Comparison of ENCODE assay signal across 8 mouse cellular contexts in the genomic region with DNA sequence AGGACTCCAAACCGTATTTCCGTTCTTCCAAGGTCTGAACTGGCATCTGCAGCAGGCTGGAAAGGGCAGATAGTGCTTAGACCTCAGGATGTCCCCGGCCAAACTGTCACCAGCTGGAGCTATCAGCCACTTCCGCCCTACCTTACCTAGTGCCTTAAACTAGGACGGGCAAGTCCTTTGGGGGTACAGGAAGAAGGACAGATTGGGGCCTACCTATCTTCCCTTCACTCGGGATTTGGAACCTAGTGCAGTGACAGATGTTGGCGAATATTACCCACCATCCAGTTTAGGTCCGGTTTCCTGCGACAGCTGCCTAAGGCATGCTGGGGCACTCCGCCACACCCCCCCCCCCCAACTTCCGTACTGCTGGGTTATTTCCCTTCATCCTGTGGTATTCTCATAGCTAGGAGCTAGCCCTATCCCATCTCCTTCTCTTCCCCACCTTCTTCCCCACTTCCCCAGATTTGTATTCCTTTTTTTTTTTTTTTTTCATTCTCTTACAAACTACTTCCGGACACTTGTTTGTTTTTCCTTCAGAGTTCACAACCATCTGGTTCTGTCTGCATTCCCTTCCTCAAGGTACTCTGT. TPM values are rescaled to one million over a fixed set of nuclear protein-coding genes. Genes with fewer than 3 reads are reported as not detected.
DNase-seq lines count a peak whose midpoint lies in the region; ATAC-seq lines count a peak whose summit lies in the region.

TSS of gene Efcab8 (plus strand) at position 538 of the 588 bp plus-strand sequence.

- H3K4me1 ChIP-seq in kidney, embryonic 15.5 days: peaks cover 13% of the 10 kb centered on the region
- 0 out of 2 replicates have a peak, but pooled peaks cover 10% of the 10 kb centered on the region for H3K4me1 ChIP-seq in embryonic facial prominence, embryonic 15.5 days
- peaks cover 3% of the 10 kb centered on the region; the same call in 1 of the 2 replicates for H3K4me1 ChIP-seq in intestine, embryonic 16.5 days (ENCODE audit: control insufficient read depth, insufficient read depth, low read length)
- H3K4me1 ChIP-seq in midbrain, embryonic 15.5 days: peaks cover 6% of the 10 kb centered on the region

- 0 out of 2 replicates have a peak within 1 kb of the TSS, but pooled peaks have one; percentile 21 for H3K9ac ChIP-seq in kidney, embryonic 15.5 days
- H3K9ac ChIP-seq in embryonic facial prominence, embryonic 15.5 days: no peak within 1 kb of the TSS
- H3K9ac ChIP-seq in intestine, embryonic 16.5 days (ENCODE audit: low read depth, low read length): peak within 1 kb of the TSS; percentile 5
- no peak within 1 kb of the TSS for H3K9ac ChIP-seq in midbrain, embryonic 15.5 days

- WGBS in kidney, embryonic 15.5 days: 50% methylated on average over 12 of the region's 12 CpGs
- 47% methylated on average over 12 of the region's 12 CpGs for WGBS in embryonic facial prominence, embryonic 15.5 days
- 33% methylated on average over 12 of the region's 12 CpGs for WGBS in intestine, embryonic 16.5 days
- 50% methylated on average over 12 of the region's 12 CpGs for WGBS in midbrain, embryonic 15.5 days

- peak within 1 kb of the TSS; percentile 43 for H3K4me3 ChIP-seq in kidney, embryonic 15.5 days (replicated peaks)
- peak within 1 kb of the TSS; percentile 35 for H3K4me3 ChIP-seq in embryonic facial prominence, embryonic 15.5 days (replicated peaks)
- H3K4me3 ChIP-seq in intestine, embryonic 16.5 days (ENCODE audit: low read length): peak within 1 kb of the TSS; percentile 32
- peak within 1 kb of the TSS; percentile 29 for H3K4me3 ChIP-seq in midbrain, embryonic 15.5 days

- no peak for DNase-seq in kidney, adult 18-20 months
- DNase-seq in thymus, postnatal 4 days: peak; percentile 61
- no peak for DNase-seq in right cerebral cortex, postnatal 36 days (ENCODE audit: low spot score in 2 of 2)
- DNase-seq in cerebellum, postnatal 4 days (ENCODE audit: low spot score in 2 of 2): no peak

- H3K4me2 ChIP-seq in kidney, embryonic 15.5 days: peak within 1 kb of the TSS; percentile 79
- peak within 1 kb of the TSS; percentile 74 for H3K4me2 ChIP-seq in embryonic facial prominence, embryonic 15.5 days (replicated peaks)
- H3K4me2 ChIP-seq in intestine, embryonic 16.5 days (ENCODE audit: low read depth, low read length): peak within 1 kb of the TSS; percentile 62
- peak within 1 kb of the TSS; percentile 54 for H3K4me2 ChIP-seq in midbrain, embryonic 15.5 days

- H3K9me3 ChIP-seq in kidney, embryonic 15.5 days (replicated peaks): no peaks in the 10 kb centered on the region
- no peaks in the 10 kb centered on the region for H3K9me3 ChIP-seq in embryonic facial prominence, embryonic 15.5 days (replicated peaks)
- no peaks in the 10 kb centered on the region for H3K9me3 ChIP-seq in intestine, embryonic 16.5 days (ENCODE audit: control insufficient read depth, low read length)
- no peaks in the 10 kb centered on the region for H3K9me3 ChIP-seq in midbrain, embryonic 15.5 days

- ATAC-seq in kidney, embryonic 15.5 days (replicated peaks; ENCODE audit: low FRiP score): peak; percentile 3; the same call in 1 of the 2 replicates
- ATAC-seq in embryonic facial prominence, embryonic 15.5 days (ENCODE audit: insufficient number of reproducible peaks, low FRiP score, low TSS enrichment, low read depth): 0 out of 2 replicates have a peak, but pooled peaks have one; percentile 25
- peak; percentile 62 for ATAC-seq in intestine, embryonic 16.5 days
- no peak for ATAC-seq in midbrain, embryonic 15.5 days (replicated peaks)

- no peaks in the 10 kb centered on the region for H3K27me3 ChIP-seq in kidney, embryonic 15.5 days
- no peaks in the 10 kb centered on the region for H3K27me3 ChIP-seq in embryonic facial prominence, embryonic 15.5 days
- no peaks in the 10 kb centered on the region for H3K27me3 ChIP-seq in intestine, embryonic 16.5 days (replicated peaks; ENCODE audit: control insufficient read depth, insufficient read depth, low read length)
- H3K27me3 ChIP-seq in midbrain, embryonic 15.5 days (replicated peaks): no peaks in the 10 kb centered on the region

- H3K36me3 ChIP-seq in kidney, embryonic 15.5 days: no peaks in the 10 kb centered on the region
- H3K36me3 ChIP-seq in embryonic facial prominence, embryonic 15.5 days: no peaks in the 10 kb centered on the region
- H3K36me3 ChIP-seq in intestine, embryonic 16.5 days (ENCODE audit: control insufficient read depth, insufficient read depth, low read length): no peaks in the 10 kb centered on the region
- H3K36me3 ChIP-seq in midbrain, embryonic 15.5 days (replicated peaks): no peaks in the 10 kb centered on the region

- H3K27ac ChIP-seq in kidney, embryonic 15.5 days: 0 out of 2 replicates have a peak within 1 kb of the TSS, but pooled peaks have one; percentile 51
- H3K27ac ChIP-seq in embryonic facial prominence, embryonic 15.5 days (replicated peaks): no peak within 1 kb of the TSS
- H3K27ac ChIP-seq in intestine, embryonic 16.5 days (ENCODE audit: low read length): no peak within 1 kb of the TSS
- no peak within 1 kb of the TSS for H3K27ac ChIP-seq in midbrain, embryonic 15.5 days

RNA-seq across cellular contexts. Expression of gene Efcab8, which starts in this region (rescaled TPM):
- not detected in 2 replicates for polyA plus RNA-seq in kidney, embryonic 15.5 days (2015; fragmentation: Nextera tagmentation; extraction: Ambion mirVana)
- not detected in 2 replicates for polyA plus RNA-seq in embryonic facial prominence, embryonic 15.5 days (2015; fragmentation: Nextera tagmentation; extraction: Ambion mirVana)
- 0.02 TPM in 1 of 2 replicates, not detected in the other for polyA plus RNA-seq in intestine, embryonic 16.5 days (2015; fragmentation: Nextera tagmentation; extraction: Ambion mirVana)
- 0.04 TPM in 2 replicates for polyA plus RNA-seq in midbrain, embryonic 15.5 days (2015; fragmentation: Nextera tagmentation; extraction: Ambion mirVana)

Comparison
In these comparisons a context has a peak if more than half of its experiments do, and no peak if none do; other contexts are left out.
1. Peak in ATAC-seq, H3K4me3 ChIP-seq, H3K27ac ChIP-seq, H3K9ac ChIP-seq and H3K4me2 ChIP-seq in kidney, embryonic 15.5 days; RNA of the gene not detected or under 1 TPM.
2. Peak in ATAC-seq, H3K4me3 ChIP-seq and H3K4me2 ChIP-seq in embryonic facial prominence, embryonic 15.5 days; RNA of the gene not detected or under 1 TPM.
3. Peak in ATAC-seq, H3K4me3 ChIP-seq, H3K9ac ChIP-seq and H3K4me2 ChIP-seq in intestine, embryonic 16.5 days; RNA of the gene not detected or under 1 TPM.